Comparison of ENCODE assay signal across 29 mouse cellular contexts in the genomic region with DNA sequence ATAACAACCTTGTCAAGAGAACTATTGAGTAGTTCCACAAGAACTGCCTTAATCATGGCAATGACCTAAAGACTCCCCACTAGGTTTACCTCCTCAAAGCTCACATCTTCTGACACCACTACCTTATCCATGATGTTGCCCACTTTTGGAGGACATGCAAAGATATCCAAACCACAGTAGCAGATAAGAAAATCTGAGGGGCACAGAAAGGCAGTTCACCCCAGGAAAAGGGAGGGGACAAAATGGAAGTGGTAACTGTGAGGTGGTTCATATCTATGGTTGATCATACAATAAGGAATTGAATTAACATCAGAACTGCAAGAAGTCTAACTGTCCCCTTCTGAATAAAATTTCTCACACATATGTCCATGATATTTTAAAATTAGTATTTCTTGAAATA. TPM values are rescaled to one million over a fixed set of nuclear protein-coding genes. Genes with fewer than 3 reads are reported as not detected.
"Had no signal": no experiment of that assay in that cellular context is flagged by ENCODE, and none has a peak within 500 bp of the region (broad histone marks: within the 10 kb centered on the region; RNA-seq: fewer than 3 reads in every experiment).

No protein-coding gene starts in this region.

- H3K27ac ChIP-seq: embryonic facial prominence, embryonic 10.5 days; embryonic facial prominence, embryonic 12.5 days; embryonic facial prominence, embryonic 13.5 days; embryonic facial prominence, embryonic 15.5 days; forebrain, embryonic 10.5 days; forebrain, embryonic 12.5 days; forebrain, embryonic 13.5 days; forebrain, embryonic 15.5 days; gastrocnemius, adult 2 months; heart, adult 2 months had no signal

- H3K4me3 ChIP-seq: embryonic facial prominence, embryonic 10.5 days; embryonic facial prominence, embryonic 12.5 days; embryonic facial prominence, embryonic 13.5 days; embryonic facial prominence, embryonic 15.5 days; erythroblast, embryonic 14.5 days; forebrain, embryonic 10.5 days; forebrain, embryonic 12.5 days; forebrain, embryonic 13.5 days; forebrain, embryonic 15.5 days; gastrocnemius, adult 2 months; heart, adult 2 months had no signal

- H3K9ac ChIP-seq: embryonic facial prominence, embryonic 12.5 days; embryonic facial prominence, embryonic 13.5 days; embryonic facial prominence, embryonic 15.5 days; forebrain, embryonic 12.5 days; forebrain, embryonic 13.5 days; forebrain, embryonic 15.5 days; forebrain, postnatal 0 days had no signal

- H3K27me3 ChIP-seq: embryonic facial prominence, embryonic 12.5 days; embryonic facial prominence, embryonic 13.5 days; embryonic facial prominence, embryonic 15.5 days; forebrain, embryonic 12.5 days; forebrain, embryonic 13.5 days; forebrain, embryonic 15.5 days had no signal

- H3K36me3 ChIP-seq: embryonic facial prominence, embryonic 10.5 days; embryonic facial prominence, embryonic 12.5 days; embryonic facial prominence, embryonic 13.5 days; embryonic facial prominence, embryonic 15.5 days; forebrain, embryonic 10.5 days; forebrain, embryonic 12.5 days; forebrain, embryonic 15.5 days had no signal

- DNase-seq: cerebellum, adult 9-10 months; cerebellum, adult 9-11 months; cerebellum, postnatal 10 days; cerebellum, postnatal 14 days; cerebellum, postnatal 25 days; cerebellum, postnatal 36 days; embryo, embryonic 11 days; forebrain, postnatal 0 days; gastrocnemius, adult 2 months; gastrocnemius, postnatal 10 days; gastrocnemius, postnatal 14 days; gastrocnemius, postnatal 25 days; gastrocnemius, postnatal 36 days; heart, adult 18-20 months; heart, adult 2 months had no signal

- H3K9me3 ChIP-seq: embryonic facial prominence, embryonic 10.5 days; embryonic facial prominence, embryonic 12.5 days; embryonic facial prominence, embryonic 13.5 days; embryonic facial prominence, embryonic 15.5 days; forebrain, embryonic 10.5 days; forebrain, embryonic 12.5 days; forebrain, embryonic 13.5 days; forebrain, embryonic 15.5 days had no signal

- H3K4me1 ChIP-seq: embryonic facial prominence, embryonic 10.5 days; embryonic facial prominence, embryonic 12.5 days; embryonic facial prominence, embryonic 13.5 days; embryonic facial prominence, embryonic 15.5 days; forebrain, embryonic 10.5 days; forebrain, embryonic 12.5 days; forebrain, embryonic 13.5 days; forebrain, embryonic 15.5 days had no signal

RNA-seq across cellular contexts. Expression of a gene that starts 29.4 kb away (rescaled TPM):
- total RNA-seq: gastrocnemius, adult 18-20 months; gastrocnemius, adult 2 months; gastrocnemius, adult 8-10 months; gastrocnemius, postnatal 10 days; gastrocnemius, postnatal 14 days; gastrocnemius, postnatal 25 days; gastrocnemius, postnatal 36 days; gastrocnemius, postnatal 4 days; heart, adult 18-20 months; heart, adult 2 months; heart, adult 8-10 months had no signal
- polyA plus RNA-seq: erythroblast, embryonic 14.5 days; gonadal fat pad, adult 2 months; heart, adult 2 months had no signal
